Mouse (Mus musculus) forebrain, embryonic 12.5 days (tissue): Measurements from ENCODE around the gene Rundc1. TPM values are rescaled to one million over a fixed set of nuclear protein-coding genes. Genes with fewer than 3 reads are reported as not detected.
"Not testable (repeated sequence)": the region's sequence is repeated elsewhere in the genome, so short reads cannot be mapped to it uniquely, and the experiment has no call there.

Source experiments
- ATAC-seq: fragments of 200-750 bp; cut with Nextera tagmentation; 2 replicates; pipeline ENCODE4 v1.8.0; 2017; ENCODE audit warnings: moderate TSS enrichment; ENCODE audit not compliant: low FRiP score
- H3K27ac ChIP-seq: fragments of 300-500 bp; sonication (generic); 2 replicates; pipeline ENCODE4 v1.5.1; 2016; ENCODE audit warnings: mild to moderate bottlenecking
- H3K27me3 ChIP-seq: fragments of 300-500 bp; sonication (generic); 2 replicates; pipeline ENCODE4 v1.6.1; 2016; ENCODE audit warnings: mild to moderate bottlenecking
- H3K36me3 ChIP-seq: fragments of 300-500 bp; sonication (generic); replicated peaks from 2 replicates; pipeline ENCODE4 v1.6.1; 2016; ENCODE audit warnings: mild to moderate bottlenecking
- H3K4me1 ChIP-seq: fragments of 300-500 bp; sonication (generic); 2 replicates; pipeline ENCODE4 v1.6.1; 2016
- H3K4me2 ChIP-seq: fragments of 300-500 bp; sonication (generic); 2 replicates; pipeline ENCODE4 v1.6.1; 2016; ENCODE audit warnings: mild to moderate bottlenecking, moderate library complexity
- H3K4me3 ChIP-seq: fragments of 300-500 bp; sonication (generic); replicated peaks from 2 replicates; pipeline ENCODE4 v1.5.1; 2016; ENCODE audit warnings: mild to moderate bottlenecking
- H3K9ac ChIP-seq: fragments of 300-500 bp; sonication (generic); 2 replicates; pipeline ENCODE4 v1.6.1; 2016; ENCODE audit warnings: mild to moderate bottlenecking
- H3K9me3 ChIP-seq: fragments of 300-500 bp; sonication (generic); 2 replicates; pipeline ENCODE4 v1.6.1; 2016
- WGBS: fragments of 180-500 bp; shearing (Covaris S2); methylation state at CpG from one replicate; pipeline ENCODE4 v1.1.7; 2016; 5-methylcytosine and 5-hydroxymethylcytosine counted together
- polyA plus RNA-seq: library from polyadenylated mRNA; unstranded; fragments of >200 nt; fragmentation: Nextera tagmentation; extraction: Ambion mirVana; gene quantifications from 2 replicates; pipeline ENCODE4 v1.2.1, GENCODE M21; 2016

The Rundc1 gene
- polyA plus RNA-seq, 1 experiment from 2014 or later, result 27.3 TPM

DNA sequence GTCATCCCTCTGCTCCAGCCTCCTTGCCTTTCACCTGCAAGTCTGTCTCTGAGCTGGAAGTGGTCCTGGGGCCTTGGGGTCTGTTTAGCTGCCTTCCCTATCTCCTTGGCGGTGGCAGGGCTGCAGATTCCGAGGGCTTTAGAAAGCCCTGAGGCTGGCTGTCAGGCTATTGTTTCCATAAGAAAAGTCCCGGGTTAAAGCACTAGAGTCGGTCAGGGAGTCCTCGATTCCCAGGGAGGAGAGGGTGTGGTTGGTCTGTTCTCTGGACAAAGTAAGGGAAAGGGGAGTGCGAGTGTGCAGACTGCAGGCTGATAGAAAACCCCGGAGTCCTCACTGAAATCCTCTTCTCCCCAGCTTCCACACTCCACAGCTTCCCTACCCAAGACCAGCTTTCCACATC lies 45.3 kb downstream of the Rundc1 start:
- Histone ChIP-seq H3K36me3 (no peaks in the 10 kb centered on the region), H3K27ac (no peak overlapping the region; the same call in 1 of the 2 replicates), H3K9ac (peak overlapping the region; percentile 41), H3K9me3 (no peaks in the 10 kb centered on the region), H3K4me3 (peak overlapping the region; percentile 23), H3K4me1 (peaks cover 50% of the 10 kb centered on the region), H3K27me3 (0 out of 2 replicates have a peak, but pooled peaks cover 4% of the 10 kb centered on the region), H3K4me2 (peak overlapping the region; percentile 42)
- ATAC-seq, result no peak
- WGBS, result 9% methylated on average over 7 of the region's 7 CpGs

DNA sequence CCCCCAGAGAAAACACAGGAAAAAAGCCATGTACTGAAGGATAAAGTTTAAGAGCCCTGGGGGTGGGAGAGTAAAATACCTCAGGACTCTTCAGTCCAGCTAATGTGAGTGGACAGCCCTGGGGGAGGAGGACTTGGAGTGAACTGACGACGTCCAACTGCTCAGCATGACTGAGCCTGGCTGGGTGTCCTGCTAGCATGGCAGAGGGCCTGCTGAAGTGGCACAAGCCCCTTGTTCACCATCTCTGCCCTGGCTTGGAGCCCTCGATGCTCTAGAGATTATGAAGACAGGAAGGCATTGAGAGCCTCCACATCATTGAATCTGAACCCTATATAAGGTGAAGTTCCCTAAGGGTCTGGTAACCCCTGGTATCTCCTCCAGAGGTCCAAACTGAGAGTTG lies 47.0 kb downstream of the Rundc1 start:
- no peaks in the 10 kb centered on the region for H3K36me3 ChIP-seq
- H3K4me3 ChIP-seq, result no peak overlapping the region
- no peak overlapping the region for H3K4me2 ChIP-seq
- H3K27me3 ChIP-seq, result no peaks in the 10 kb centered on the region
- WGBS, result 75% methylated on average over 3 of the region's 3 CpGs
- peaks cover 42% of the 10 kb centered on the region for H3K4me1 ChIP-seq
- no peak for ATAC-seq
- H3K9me3 ChIP-seq, result no peaks in the 10 kb centered on the region
- H3K27ac ChIP-seq, result no peak overlapping the region
- 0 out of 2 replicates have a peak overlapping the region, but pooled peaks have one; percentile 5 for H3K9ac ChIP-seq

DNA sequence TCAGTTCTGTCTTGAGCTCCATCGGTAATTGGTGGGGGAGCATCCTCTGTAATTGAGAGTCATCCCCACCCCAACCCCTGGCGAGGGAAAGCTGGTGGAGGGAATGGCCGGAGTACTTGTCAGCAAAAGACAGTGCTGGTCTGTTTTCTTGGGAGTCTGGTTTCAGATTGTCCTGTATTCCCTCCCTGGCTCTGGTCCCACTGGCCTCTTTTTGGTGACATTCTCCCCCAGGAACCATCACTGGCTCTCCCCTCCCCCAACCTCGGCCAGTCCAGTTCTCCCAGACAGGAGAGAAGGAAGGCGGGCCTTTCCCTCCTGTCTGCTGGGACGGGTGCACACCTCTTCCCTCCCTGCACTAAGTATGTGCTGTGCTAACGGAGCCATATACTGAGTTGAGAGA lies 47.5 kb downstream of the Rundc1 start:
- no peaks in the 10 kb centered on the region for H3K36me3 ChIP-seq
- H3K9ac ChIP-seq, result 0 out of 2 replicates have a peak overlapping the region, but pooled peaks have one; percentile 5
- ATAC-seq, result no peak
- peaks cover 42% of the 10 kb centered on the region for H3K4me1 ChIP-seq
- no peak overlapping the region for H3K4me3 ChIP-seq
- no peaks in the 10 kb centered on the region for H3K27me3 ChIP-seq
- H3K4me2 ChIP-seq, result no peak overlapping the region
- no peak overlapping the region for H3K27ac ChIP-seq
- 60% methylated on average over 7 of the region's 7 CpGs for WGBS
- H3K9me3 ChIP-seq, result no peaks in the 10 kb centered on the region

DNA sequence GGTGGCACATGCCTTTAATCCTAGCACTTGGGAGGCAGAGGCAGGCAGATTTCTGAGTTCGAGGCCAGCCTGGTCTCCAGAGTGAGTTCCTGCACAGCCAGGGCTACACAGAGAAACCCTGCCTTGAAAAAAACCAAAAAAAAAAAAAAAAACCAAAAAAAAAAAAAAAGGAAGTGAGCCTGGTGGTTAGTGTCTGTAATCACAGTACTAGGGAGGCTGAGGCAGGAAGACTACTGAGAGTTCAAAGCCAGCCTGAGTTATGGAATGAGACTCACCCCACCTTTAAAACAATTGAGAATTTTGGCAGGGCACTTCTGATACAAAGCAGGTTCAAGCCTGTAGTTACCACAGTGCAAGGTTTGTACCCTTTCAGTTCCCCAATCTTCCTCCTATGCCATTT lies 48.8 kb downstream of the Rundc1 start:
- not testable (repeated sequence) for H3K4me2 ChIP-seq, H3K27ac ChIP-seq, H3K4me3 ChIP-seq, H3K27me3 ChIP-seq, ATAC-seq, H3K9ac ChIP-seq, H3K9me3 ChIP-seq, H3K36me3 ChIP-seq
- peaks cover 47% of the 10 kb centered on the region for H3K4me1 ChIP-seq
- 79% methylated on average over 1 of the region's 1 CpGs for WGBS

DNA sequence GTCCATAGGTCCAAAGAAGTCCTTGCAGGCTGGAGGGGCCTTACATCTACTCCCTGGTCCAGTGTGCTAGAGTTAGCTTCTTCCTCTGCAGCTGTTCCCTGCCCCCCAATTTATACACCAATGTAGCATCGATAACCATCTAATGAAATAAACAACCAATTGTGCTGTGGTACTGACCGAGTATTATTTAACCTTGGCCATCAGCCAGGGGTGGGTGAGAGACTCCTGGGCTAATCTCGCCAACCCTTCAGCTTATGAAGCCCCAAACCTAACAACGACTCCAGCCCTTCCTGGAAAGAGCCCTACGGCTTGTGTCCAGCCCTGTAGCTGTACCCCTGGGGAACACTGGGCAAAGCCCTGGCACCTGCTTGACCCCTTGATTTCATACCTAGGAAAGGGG lies 49.4 kb downstream of the Rundc1 start:
- Histone ChIP-seq H3K4me3 (no peak overlapping the region), H3K9ac (no peak overlapping the region), H3K4me1 (peaks cover 49% of the 10 kb centered on the region), H3K4me2 (no peak overlapping the region), H3K27me3 (no peaks in the 10 kb centered on the region), H3K9me3 (no peaks in the 10 kb centered on the region), H3K27ac (no peak overlapping the region), H3K36me3 (no peaks in the 10 kb centered on the region)
- no peak for ATAC-seq
- WGBS, result 74% methylated on average over 5 of the region's 5 CpGs

DNA sequence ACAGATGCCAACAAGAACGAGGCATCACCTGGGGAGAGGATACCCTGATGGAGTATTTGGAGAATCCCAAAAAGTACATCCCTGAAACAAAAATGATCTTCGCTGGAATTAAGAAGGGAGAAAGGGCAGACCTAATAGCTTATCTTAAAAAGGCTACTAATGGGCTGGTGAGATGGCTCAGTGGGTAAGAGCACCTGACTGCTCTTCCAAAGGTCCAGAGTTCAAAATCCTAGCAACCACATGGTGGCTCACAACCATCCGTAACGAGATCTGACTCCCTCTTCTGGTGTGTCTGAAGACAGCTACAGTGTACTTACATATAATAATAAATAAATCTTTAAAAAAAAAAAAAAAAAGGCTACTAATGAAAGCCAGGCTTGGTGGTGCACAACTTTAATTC lies 51.5 kb downstream of the Rundc1 start:
- not testable (repeated sequence) for H3K27ac ChIP-seq, H3K27me3 ChIP-seq, ATAC-seq, H3K36me3 ChIP-seq, H3K9ac ChIP-seq, H3K9me3 ChIP-seq, H3K4me3 ChIP-seq, H3K4me2 ChIP-seq
- 91% methylated on average over 4 of the region's 4 CpGs for WGBS
- H3K4me1 ChIP-seq, result peaks cover 53% of the 10 kb centered on the region

DNA sequence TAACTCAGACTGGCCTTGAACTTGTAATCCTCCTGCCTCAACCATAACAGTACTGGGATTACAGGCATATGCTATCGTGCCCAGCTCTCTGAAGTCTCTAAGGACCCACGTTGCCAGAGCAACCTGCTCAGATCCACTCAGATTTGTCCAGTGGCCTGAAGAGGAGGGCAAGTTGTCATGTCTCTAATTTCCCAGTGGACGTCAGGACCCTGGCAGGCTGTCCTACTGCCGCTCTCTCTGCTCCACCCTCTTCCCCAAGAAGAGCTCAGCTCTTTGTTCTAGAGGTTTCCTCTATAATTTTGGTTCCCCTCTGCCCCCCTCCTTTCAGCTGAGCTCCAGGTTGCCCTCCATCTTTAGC lies 52.3 kb downstream of the Rundc1 start:
- H3K4me3 ChIP-seq, result no peak overlapping the region
- no peaks in the 10 kb centered on the region for H3K9me3 ChIP-seq
- H3K27ac ChIP-seq, result peak overlapping the region; percentile 94
- 18% methylated on average over 4 of the region's 4 CpGs for WGBS
- peak overlapping the region; percentile 24; the same call in 1 of the 2 replicates for H3K4me2 ChIP-seq
- H3K36me3 ChIP-seq, result no peaks in the 10 kb centered on the region
- no peak overlapping the region for H3K9ac ChIP-seq
- H3K27me3 ChIP-seq, result no peaks in the 10 kb centered on the region
- peaks cover 46% of the 10 kb centered on the region for H3K4me1 ChIP-seq
- ATAC-seq, result peak; percentile 65

DNA sequence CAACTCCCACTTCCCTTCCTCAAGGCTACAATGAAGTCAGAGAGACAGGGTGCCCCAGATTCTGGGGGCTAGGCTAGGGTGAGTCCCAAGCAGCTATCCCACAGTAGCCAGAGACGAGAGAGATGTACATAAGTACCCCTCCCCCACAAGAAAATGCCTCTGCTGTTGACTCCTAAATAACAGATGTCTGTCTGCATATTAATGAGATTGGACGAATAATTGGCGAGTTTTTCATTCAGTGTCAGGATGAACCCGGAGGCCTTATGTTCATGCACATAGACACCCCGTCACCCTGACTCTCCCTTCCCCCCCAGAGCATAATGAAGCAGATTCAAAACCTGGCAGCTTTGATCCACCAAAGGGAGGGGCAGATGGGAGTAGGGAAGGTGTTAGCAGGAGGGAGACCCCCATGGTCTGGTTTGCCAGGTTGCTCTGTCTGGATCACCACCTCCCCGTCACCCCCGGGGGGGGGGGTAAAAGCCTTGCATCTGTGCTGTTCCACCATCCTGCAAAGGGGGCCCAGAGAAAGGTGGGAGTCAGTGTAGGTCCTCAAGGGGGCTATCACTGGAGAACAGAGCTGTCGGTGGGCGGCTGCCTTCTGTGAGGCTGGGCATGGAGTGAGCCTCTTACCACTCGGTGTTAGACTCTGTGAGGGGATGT lies 52.8 kb downstream of the Rundc1 start:
- peak; percentile 82 for ATAC-seq
- H3K4me2 ChIP-seq, result peak overlapping the region; percentile 24; the same call in 1 of the 2 replicates
- H3K4me1 ChIP-seq, result peaks cover 42% of the 10 kb centered on the region
- WGBS, result 19% methylated on average over 10 of the region's 10 CpGs
- H3K27me3 ChIP-seq, result no peaks in the 10 kb centered on the region
- no peaks in the 10 kb centered on the region for H3K36me3 ChIP-seq
- H3K4me3 ChIP-seq, result no peak overlapping the region
- H3K9me3 ChIP-seq, result no peaks in the 10 kb centered on the region
- peak overlapping the region; percentile 94 for H3K27ac ChIP-seq
- H3K9ac ChIP-seq, result no peak overlapping the region

DNA sequence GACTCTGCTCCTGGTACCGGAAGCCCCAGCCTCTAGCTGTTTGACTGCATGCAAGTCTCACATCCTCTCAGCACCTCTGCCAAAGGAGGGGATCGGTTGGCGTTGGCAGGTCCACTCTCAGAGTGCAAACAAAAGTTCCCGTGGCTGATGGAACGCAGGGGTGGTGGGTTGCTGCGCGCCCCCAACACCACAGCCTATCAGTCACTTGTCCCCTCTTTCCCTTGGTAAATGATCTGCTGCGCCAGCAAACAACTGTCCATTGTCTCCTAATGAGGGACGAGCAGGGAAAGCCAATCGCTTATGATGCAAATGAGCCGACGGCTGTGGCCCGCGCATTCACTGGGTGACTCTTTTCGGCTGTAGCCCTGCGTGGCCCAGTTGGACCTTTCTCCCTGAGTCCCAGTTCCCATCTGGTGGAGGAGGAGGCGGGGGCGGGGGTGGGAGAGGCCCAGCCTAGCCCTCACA lies 54.3 kb downstream of the Rundc1 start:
- H3K36me3 ChIP-seq, result no peaks in the 10 kb centered on the region
- peaks cover 52% of the 10 kb centered on the region for H3K4me1 ChIP-seq
- no peaks in the 10 kb centered on the region for H3K9me3 ChIP-seq
- peak overlapping the region; percentile 54; the same call in 1 of the 2 replicates for H3K9ac ChIP-seq
- WGBS, result 1% methylated on average over 18 of the region's 18 CpGs
- ATAC-seq, result peak; percentile 51
- peak overlapping the region; percentile 49 for H3K4me2 ChIP-seq
- peak overlapping the region; percentile 94 for H3K27ac ChIP-seq
- no peaks in the 10 kb centered on the region for H3K27me3 ChIP-seq
- peak overlapping the region; percentile 21 for H3K4me3 ChIP-seq

DNA sequence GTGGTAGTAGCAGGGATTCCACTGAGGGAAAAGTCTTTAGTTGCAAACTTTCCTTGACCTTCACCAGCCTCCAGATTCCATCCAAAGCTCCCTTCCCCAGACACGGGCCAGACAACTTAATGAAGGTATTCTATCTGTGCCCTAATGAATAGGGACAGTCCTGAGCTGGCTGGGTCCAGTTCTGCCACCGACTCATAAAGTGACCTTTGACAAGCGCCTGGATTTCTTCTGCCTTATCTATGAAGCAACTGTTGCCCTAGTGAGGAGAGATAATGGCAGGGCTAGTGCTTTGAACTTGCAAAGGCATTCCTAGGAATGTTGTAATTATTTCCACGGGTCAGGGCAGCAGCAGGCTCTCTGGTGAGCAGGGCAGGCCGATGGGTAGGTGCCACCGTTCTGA lies 56.0 kb downstream of the Rundc1 start:
- H3K4me3 ChIP-seq, result no peak overlapping the region
- H3K4me1 ChIP-seq, result peaks cover 61% of the 10 kb centered on the region
- no peaks in the 10 kb centered on the region for H3K27me3 ChIP-seq
- H3K9ac ChIP-seq, result no peak overlapping the region
- no peak overlapping the region for H3K4me2 ChIP-seq
- WGBS, result 79% methylated on average over 6 of the region's 6 CpGs
- H3K9me3 ChIP-seq, result no peaks in the 10 kb centered on the region
- no peak for ATAC-seq
- H3K27ac ChIP-seq, result peak overlapping the region; percentile 94; the same call in 1 of the 2 replicates
- no peaks in the 10 kb centered on the region for H3K36me3 ChIP-seq

DNA sequence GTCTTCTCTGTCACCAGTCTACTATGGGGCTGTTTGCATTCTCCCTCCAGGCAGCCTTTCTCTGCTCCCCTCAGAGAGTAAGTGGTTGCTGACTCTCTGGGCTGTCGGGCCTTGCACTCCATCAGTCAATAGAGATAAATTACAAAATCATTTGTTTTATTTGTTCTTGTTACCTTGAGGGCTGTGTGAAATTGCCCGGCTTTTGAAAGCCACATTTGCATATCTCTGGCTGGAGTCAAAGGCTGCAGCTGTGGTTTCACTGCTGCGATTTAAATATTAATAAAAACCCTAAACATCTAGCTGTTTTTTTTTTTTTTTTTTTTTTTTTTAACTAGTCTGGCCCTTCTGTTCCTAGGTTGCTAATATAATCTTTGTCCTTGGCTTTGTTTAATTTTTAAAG lies 58.9 kb downstream of the Rundc1 start:
- H3K27ac ChIP-seq, result peak overlapping the region; percentile 72
- H3K4me3 ChIP-seq, result no peak overlapping the region
- H3K36me3 ChIP-seq, result peaks cover 17% of the 10 kb centered on the region; the same call in 1 of the 2 replicates
- WGBS, result 28% methylated on average over 3 of the region's 3 CpGs
- H3K9me3 ChIP-seq, result no peaks in the 10 kb centered on the region
- ATAC-seq, result no peak
- no peak overlapping the region for H3K9ac ChIP-seq
- no peaks in the 10 kb centered on the region for H3K27me3 ChIP-seq
- no peak overlapping the region for H3K4me2 ChIP-seq
- peaks cover 43% of the 10 kb centered on the region for H3K4me1 ChIP-seq

DNA sequence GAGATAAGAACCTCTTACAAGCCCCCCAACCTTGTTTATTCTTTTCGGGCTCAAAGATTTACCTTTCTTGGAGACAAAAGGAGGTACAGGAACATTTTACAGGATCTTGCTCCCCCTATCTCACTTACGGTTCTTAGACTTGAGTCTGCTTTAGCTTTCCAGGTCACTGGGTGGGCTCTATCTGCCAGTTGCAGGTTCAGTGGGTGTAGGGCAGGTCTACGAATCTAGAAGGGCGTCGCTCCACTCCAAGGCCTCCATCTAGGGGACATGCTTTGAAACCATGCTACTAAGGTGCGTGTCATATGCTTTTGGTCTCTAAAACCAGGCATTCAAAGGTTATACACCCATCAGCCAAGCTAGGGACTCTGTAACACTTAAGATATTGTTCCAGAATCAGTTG lies 59.4 kb downstream of the Rundc1 start:
- Histone ChIP-seq H3K27ac (peak overlapping the region; percentile 50; the same call in 1 of the 2 replicates), H3K4me3 (no peak overlapping the region), H3K9me3 (no peaks in the 10 kb centered on the region), H3K9ac (no peak overlapping the region), H3K27me3 (no peaks in the 10 kb centered on the region), H3K4me2 (no peak overlapping the region), H3K4me1 (peaks cover 39% of the 10 kb centered on the region), H3K36me3 (peaks cover 20% of the 10 kb centered on the region; the same call in 1 of the 2 replicates)
- no peak for ATAC-seq
- WGBS, result 75% methylated on average over 6 of the region's 6 CpGs

DNA sequence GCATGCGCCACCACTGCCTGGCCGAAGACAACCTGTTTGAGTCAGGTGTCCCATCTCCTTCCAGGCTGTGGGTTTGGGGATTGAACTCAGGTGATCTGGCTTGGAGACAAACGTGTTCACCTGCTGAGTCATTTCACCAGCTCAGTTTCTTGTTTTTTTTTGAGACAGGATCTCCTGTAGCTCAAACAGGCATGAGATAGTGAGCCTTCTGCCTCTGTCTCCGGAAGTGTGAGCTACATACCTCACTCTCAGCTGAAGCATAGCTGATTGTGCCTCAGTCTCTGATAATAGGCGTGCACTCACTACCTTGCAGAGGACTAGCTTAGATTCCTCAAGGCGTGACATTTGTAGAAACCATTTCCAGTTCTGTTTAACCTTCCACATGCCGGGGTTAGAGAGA lies 59.9 kb downstream of the Rundc1 start:
- H3K4me1 ChIP-seq, result peaks cover 33% of the 10 kb centered on the region
- ATAC-seq, result no peak
- H3K9ac ChIP-seq, result no peak overlapping the region
- H3K36me3 ChIP-seq, result peaks cover 23% of the 10 kb centered on the region; the same call in 1 of the 2 replicates
- H3K27me3 ChIP-seq, result no peaks in the 10 kb centered on the region
- no peak overlapping the region for H3K4me2 ChIP-seq
- no peaks in the 10 kb centered on the region for H3K9me3 ChIP-seq
- 86% methylated on average over 7 of the region's 7 CpGs for WGBS
- peak overlapping the region; percentile 74; the same call in 1 of the 2 replicates for H3K27ac ChIP-seq
- H3K4me3 ChIP-seq, result no peak overlapping the region
